ENCODE assay signal across 19 mouse cellular contexts in genomic region chr12:21441870-21442269, GRCm38 (mm10). TPM values are rescaled to one million over a fixed set of nuclear protein-coding genes. Genes with fewer than 3 reads are reported as not detected.
DNase-seq lines count a peak whose midpoint lies in the region; ATAC-seq and TF ChIP-seq lines count a peak whose summit lies in the region.
"Had no signal": no experiment of that assay in that cellular context is flagged by ENCODE, and none has a peak within 500 bp of the region (broad histone marks: within the 10 kb centered on the region; RNA-seq: fewer than 3 reads in every experiment).

No protein-coding gene starts in this region.

- 81% methylated on average over 1 of the region's 1 CpGs for WGBS in intestine, postnatal 0 days
- WGBS in intestine, embryonic 16.5 days: 94% methylated on average over 1 of the region's 1 CpGs

- no peaks in the 10 kb centered on the region for H3K27me3 ChIP-seq in intestine, postnatal 0 days (replicated peaks; ENCODE audit: control insufficient read depth, insufficient read depth, low read length)
- H3K27me3 ChIP-seq in intestine, embryonic 16.5 days (replicated peaks; ENCODE audit: control insufficient read depth, insufficient read depth, low read length): no peaks in the 10 kb centered on the region
- no peaks in the 10 kb centered on the region for H3K27me3 ChIP-seq in splenic B cell, adult 2 months (ENCODE audit: control insufficient read depth, insufficient read depth, low read length, poor library complexity, severe bottlenecking)
- H3K27me3 ChIP-seq: embryonic facial prominence, embryonic 15.5 days; limb, embryonic 12.5 days; neural tube, embryonic 15.5 days had no signal

- H3K4me3 ChIP-seq in intestine, postnatal 0 days (ENCODE audit: low read depth, low read length): no peak overlapping the region
- H3K4me3 ChIP-seq in intestine, embryonic 16.5 days (ENCODE audit: low read length): no peak overlapping the region
- H3K4me3 ChIP-seq: embryonic facial prominence, embryonic 15.5 days; limb, embryonic 12.5 days; myocyte; neural tube, embryonic 15.5 days had no signal

- H3K4me1 ChIP-seq in intestine, postnatal 0 days (replicated peaks; ENCODE audit: control insufficient read depth, insufficient read depth, low read length): no peaks in the 10 kb centered on the region
- H3K4me1 ChIP-seq in intestine, embryonic 16.5 days (ENCODE audit: control insufficient read depth, insufficient read depth, low read length): no peaks in the 10 kb centered on the region
- H3K4me1 ChIP-seq: embryonic facial prominence, embryonic 15.5 days; limb, embryonic 12.5 days; neural tube, embryonic 15.5 days had no signal

- H3K4me2 ChIP-seq in intestine, postnatal 0 days (replicated peaks; ENCODE audit: low read depth): no peak overlapping the region
- no peak overlapping the region for H3K4me2 ChIP-seq in intestine, embryonic 16.5 days (ENCODE audit: low read depth, low read length)
- H3K4me2 ChIP-seq: embryonic facial prominence, embryonic 15.5 days; limb, embryonic 12.5 days; neural tube, embryonic 15.5 days had no signal

- TF ChIP-seq CTCF in intestine, postnatal 0 days (IDR thresholded peaks at IDR 0.05; ENCODE audit: low read depth): peak; percentile 50

- H3K36me3 ChIP-seq in intestine, postnatal 0 days (ENCODE audit: control insufficient read depth, insufficient read depth): no peaks in the 10 kb centered on the region
- no peaks in the 10 kb centered on the region for H3K36me3 ChIP-seq in intestine, embryonic 16.5 days (ENCODE audit: control insufficient read depth, insufficient read depth, low read length)
- no peaks in the 10 kb centered on the region for H3K36me3 ChIP-seq in splenic B cell, adult 2 months (ENCODE audit: control insufficient read depth, insufficient read depth, low read length, poor library complexity, severe bottlenecking)
- H3K36me3 ChIP-seq: embryonic facial prominence, embryonic 15.5 days; limb, embryonic 12.5 days; neural tube, embryonic 15.5 days had no signal

- H3K9me3 ChIP-seq in intestine, postnatal 0 days (ENCODE audit: control insufficient read depth): no peaks in the 10 kb centered on the region
- no peaks in the 10 kb centered on the region for H3K9me3 ChIP-seq in intestine, embryonic 16.5 days (ENCODE audit: control insufficient read depth, low read length)
- H3K9me3 ChIP-seq: embryonic facial prominence, embryonic 15.5 days; limb, embryonic 12.5 days; neural tube, embryonic 15.5 days had no signal

- peak; percentile 23 for DNase-seq in lung, postnatal 36 days
- no peak for DNase-seq in lung, postnatal 10 days
- DNase-seq in R1 (ENCODE audit: low read depth, low spot score): peak; percentile 84
- DNase-seq in splenic B cell, adult 2 months (ENCODE audit: low read depth, low spot score): peak; percentile 40
- no peak for DNase-seq in c-Kit-positive CD71-positive TER-119-positive erythroid progenitor cells, embryonic 14.5 days (ENCODE audit: low spot score)
- no peak for DNase-seq in spleen, postnatal 14 days (ENCODE audit: low spot score in 2 of 2)
- DNase-seq: cerebellum, postnatal 14 days; embryo, embryonic 11 days; gastrocnemius, postnatal 10 days; heart, postnatal 4 days; lung, adult 2 months; midbrain, embryonic 14.5 days; right cerebral cortex, postnatal 4 days had no signal

- ATAC-seq in intestine, postnatal 0 days: no peak
- ATAC-seq in intestine, embryonic 16.5 days: no peak

- H3K27ac ChIP-seq in intestine, postnatal 0 days (ENCODE audit: low read depth, low read length): no peak overlapping the region
- H3K27ac ChIP-seq in intestine, embryonic 16.5 days (ENCODE audit: low read length): no peak overlapping the region
- H3K27ac ChIP-seq: embryonic facial prominence, embryonic 15.5 days; limb, embryonic 12.5 days; neural tube, embryonic 15.5 days had no signal

- H3K9ac ChIP-seq in intestine, postnatal 0 days (ENCODE audit: low read depth, low read length): no peak overlapping the region
- H3K9ac ChIP-seq in intestine, embryonic 16.5 days (ENCODE audit: low read depth, low read length): no peak overlapping the region
- H3K9ac ChIP-seq: embryonic facial prominence, embryonic 15.5 days; limb, embryonic 12.5 days; neural tube, embryonic 15.5 days had no signal

RNA-seq across cellular contexts. Expression of gene Ywhaq, which starts 24.4 kb away (rescaled TPM):
- polyA plus RNA-seq in intestine, postnatal 0 days (2015; fragmentation: Nextera tagmentation; extraction: Ambion mirVana): 235 TPM in 2 replicates
- 497 and 562 TPM in 2 replicates for polyA plus RNA-seq in intestine, embryonic 16.5 days (2015; fragmentation: Nextera tagmentation; extraction: Ambion mirVana)

Comparison
In these comparisons a context has a peak if more than half of its experiments do, and no peak if none do; other contexts are left out.
1. DNase-seq: peak in lung, postnatal 36 days (single experiment), R1 (single experiment) and splenic B cell, adult 2 months (single experiment); none in lung, postnatal 10 days (single experiment), c-Kit-positive CD71-positive TER-119-positive erythroid progenitor cells, embryonic 14.5 days (single experiment) and spleen, postnatal 14 days (0 of 2).